18 mouse cellular contexts compared by ENCODE assay signal in the genomic region with DNA sequence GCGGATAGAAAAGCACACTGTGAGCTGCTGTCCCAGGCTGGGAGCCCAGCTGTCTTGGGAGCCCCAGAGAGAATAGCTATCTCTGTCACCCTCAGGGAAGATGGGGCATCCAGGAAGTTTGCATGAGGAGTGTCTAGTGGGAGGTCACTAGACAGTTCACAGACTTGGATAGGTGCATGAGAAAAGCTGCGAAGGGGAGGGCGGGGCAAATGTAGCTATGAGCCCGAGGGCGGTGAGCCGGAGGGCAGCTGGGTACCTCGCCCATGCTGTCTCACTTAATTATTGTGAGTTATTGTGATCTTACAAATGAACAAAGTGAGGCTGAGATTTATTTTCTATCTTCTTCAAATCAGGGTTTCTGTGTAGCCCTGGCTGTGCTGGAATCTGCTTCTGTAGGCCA.
"Had no signal": no experiment of that assay in that cellular context is flagged by ENCODE, and none has a peak within 500 bp of the region (broad histone marks: within the 10 kb centered on the region; RNA-seq: fewer than 3 reads in every experiment).

No protein-coding gene starts in this region.

- H3K9me3 ChIP-seq: lung, embryonic 15.5 days; midbrain, embryonic 13.5 days; midbrain, embryonic 15.5 days; neural tube, embryonic 12.5 days had no signal

- DNase-seq: liver, postnatal 0 days; lung, adult 2 months; lung, postnatal 14 days; lung, postnatal 36 days; right cerebral cortex, postnatal 25 days; right cerebral cortex, postnatal 4 days; spleen, adult 18-20 months; thymus, adult 18-20 months; thymus, postnatal 14 days; thymus, postnatal 36 days had no signal

- H3K9ac ChIP-seq: liver, postnatal 0 days; lung, embryonic 15.5 days; midbrain, embryonic 13.5 days; midbrain, embryonic 15.5 days; neural tube, embryonic 12.5 days had no signal

- H3K36me3 ChIP-seq: lung, embryonic 15.5 days; midbrain, embryonic 13.5 days; midbrain, embryonic 15.5 days; neural tube, embryonic 12.5 days had no signal

- H3K4me2 ChIP-seq: lung, embryonic 15.5 days; midbrain, embryonic 11.5 days; midbrain, embryonic 13.5 days; midbrain, embryonic 15.5 days; neural tube, embryonic 12.5 days had no signal

- H3K27me3 ChIP-seq: lung, embryonic 15.5 days; midbrain, embryonic 13.5 days; midbrain, embryonic 15.5 days; neural tube, embryonic 12.5 days had no signal

- ATAC-seq: liver, postnatal 0 days; lung, postnatal 0 days; midbrain, embryonic 13.5 days; midbrain, embryonic 15.5 days had no signal

- H3K27ac ChIP-seq: lung, embryonic 15.5 days; macrophage; midbrain, embryonic 13.5 days; midbrain, embryonic 15.5 days; neural tube, embryonic 12.5 days had no signal

- H3K4me3 ChIP-seq: lung, embryonic 15.5 days; megakaryocyte, embryonic 14.5 days; midbrain, embryonic 13.5 days; midbrain, embryonic 15.5 days; neural tube, embryonic 12.5 days had no signal

- H3K4me1 ChIP-seq: lung, embryonic 15.5 days; midbrain, embryonic 13.5 days; midbrain, embryonic 15.5 days; neural tube, embryonic 12.5 days had no signal
